Mouse (Mus musculus) midbrain, embryonic 16.5 days (tissue): Measurements from ENCODE around the gene Cdrt4. TPM values are rescaled to one million over a fixed set of nuclear protein-coding genes. Genes with fewer than 3 reads are reported as not detected.

ENCODE experiments used
- ATAC-seq: fragments of 200-750 bp; cut with Nextera tagmentation; 2 replicates; pipeline ENCODE4 v1.8.0; 2017; ENCODE audit warnings: moderate TSS enrichment
- H3K27ac ChIP-seq: fragments of 300-500 bp; sonication (generic); 2 replicates; pipeline ENCODE4 v1.5.1; 2014; ENCODE audit warnings: mild to moderate bottlenecking, low read length, mixed read lengths
- H3K27me3 ChIP-seq: fragments of 300-500 bp; sonication (generic); 2 replicates; pipeline ENCODE4 v1.6.1; 2014; ENCODE audit warnings: low read depth, low read length, mixed read lengths; ENCODE audit not compliant: control insufficient read depth, insufficient read depth
- H3K36me3 ChIP-seq: fragments of 300-500 bp; sonication (generic); 2 replicates; pipeline ENCODE4 v1.6.1; 2014; ENCODE audit warnings: mild to moderate bottlenecking, low read length, moderate library complexity, mixed read lengths; ENCODE audit not compliant: control insufficient read depth, insufficient read depth
- H3K4me1 ChIP-seq: fragments of 300-500 bp; sonication (generic); 2 replicates; pipeline ENCODE4 v1.6.1; 2014; ENCODE audit warnings: mild to moderate bottlenecking, low read length, mixed read lengths; ENCODE audit not compliant: control insufficient read depth, insufficient read depth
- H3K4me2 ChIP-seq: fragments of 300-500 bp; sonication (generic); 2 replicates; pipeline ENCODE4 v1.6.1; 2014; ENCODE audit warnings: mild to moderate bottlenecking, low read length, mixed read lengths
- H3K4me3 ChIP-seq: fragments of 300-500 bp; sonication (generic); 2 replicates; pipeline ENCODE4 v1.5.1; 2014; ENCODE audit warnings: low read depth, mild to moderate bottlenecking, low read length, moderate library complexity, mixed read lengths
- H3K9ac ChIP-seq: fragments of 300-500 bp; sonication (generic); 2 replicates; pipeline ENCODE4 v1.6.1; 2014; ENCODE audit warnings: low read depth, low read length, mixed read lengths
- H3K9me3 ChIP-seq: fragments of 300-500 bp; sonication (generic); replicated peaks from 2 replicates; pipeline ENCODE4 v1.6.1; 2014; ENCODE audit warnings: mild to moderate bottlenecking, low read length, mixed read lengths; ENCODE audit not compliant: control insufficient read depth, poor library complexity, severe bottlenecking
- WGBS: fragments of 180-500 bp; shearing (Covaris S2); extraction: QIAGEN DNeasy Blood & Tissue Kit; methylation state at CpG from one replicate; pipeline ENCODE4 v1.1.7; 2014; 5-methylcytosine and 5-hydroxymethylcytosine counted together
- polyA plus RNA-seq: library from polyadenylated mRNA; unstranded; fragments of >200 nt; fragmentation: Nextera tagmentation; extraction: Ambion mirVana; gene quantifications from 2 replicates; pipeline ENCODE4 v1.2.1, GENCODE M21; 2015

Cdrt4 gene
- polyA plus RNA-seq, 1 experiment from 2014 or later: not detected

GRCm38 (mm10) chr11:62984365-62984764, 33.4 kb downstream of the Cdrt4 start:
- H3K4me2 ChIP-seq: no peak overlapping the region
- ATAC-seq: no peak
- no peak overlapping the region for H3K4me3 ChIP-seq
- WGBS: 71% methylated on average over 3 of the region's 3 CpGs
- no peaks in the 10 kb centered on the region for H3K36me3 ChIP-seq
- H3K27ac ChIP-seq: no peak overlapping the region
- no peak overlapping the region for H3K9ac ChIP-seq
- no peaks in the 10 kb centered on the region for H3K4me1 ChIP-seq
- no peaks in the 10 kb centered on the region; the same call in 1 of the 2 replicates for H3K9me3 ChIP-seq
- no peaks in the 10 kb centered on the region; the same call in 1 of the 2 replicates for H3K27me3 ChIP-seq

GRCm38 (mm10) chr11:62985075-62985474, 34.1 kb downstream of the Cdrt4 start:
- Histone ChIP-seq H3K9me3 (no peaks in the 10 kb centered on the region; the same call in 1 of the 2 replicates), H3K4me1 (no peaks in the 10 kb centered on the region), H3K9ac (no peak overlapping the region), H3K36me3 (no peaks in the 10 kb centered on the region), H3K4me3 (no peak overlapping the region), H3K27me3 (no peaks in the 10 kb centered on the region; the same call in 1 of the 2 replicates), H3K27ac (no peak overlapping the region), H3K4me2 (no peak overlapping the region)
- 88% methylated on average over 3 of the region's 3 CpGs for WGBS
- no peak for ATAC-seq

GRCm38 (mm10) chr11:62986578-62986977, 35.6 kb downstream of the Cdrt4 start:
- no peak overlapping the region for H3K27ac ChIP-seq
- no peak overlapping the region for H3K9ac ChIP-seq
- WGBS: 59% methylated on average over 4 of the region's 4 CpGs

GRCm38 (mm10) chr11:62990150-62990685, 39.2 kb downstream of the Cdrt4 start:
- H3K4me2 ChIP-seq: no peak overlapping the region
- no peaks in the 10 kb centered on the region for H3K4me1 ChIP-seq
- H3K9me3 ChIP-seq: no peaks in the 10 kb centered on the region
- no peak for ATAC-seq
- no peaks in the 10 kb centered on the region; the same call in 1 of the 2 replicates for H3K27me3 ChIP-seq
- no peaks in the 10 kb centered on the region for H3K36me3 ChIP-seq
- no peak overlapping the region for H3K4me3 ChIP-seq
- H3K27ac ChIP-seq: no peak overlapping the region
- no peak overlapping the region for H3K9ac ChIP-seq
- 98% methylated on average over 3 of the region's 3 CpGs for WGBS

More at GRCm38 (mm10) chr11:62986578-62986977, 35.6 kb downstream of the Cdrt4 start:
- Histone ChIP-seq H3K4me2 (no peak overlapping the region), H3K4me1 (no peaks in the 10 kb centered on the region), H3K36me3 (no peaks in the 10 kb centered on the region), H3K27me3 (no peaks in the 10 kb centered on the region; the same call in 1 of the 2 replicates), H3K9me3 (no peaks in the 10 kb centered on the region), H3K4me3 (no peak overlapping the region)
- no peak for ATAC-seq

- H3K9ac ChIP-seq: no peak overlapping the region
- no peak for ATAC-seq
- H3K4me2 ChIP-seq: no peak overlapping the region
- no peaks in the 10 kb centered on the region for H3K4me1 ChIP-seq
- no peak overlapping the region for H3K27ac ChIP-seq
- no peaks in the 10 kb centered on the region for H3K36me3 ChIP-seq
- no peaks in the 10 kb centered on the region for H3K9me3 ChIP-seq
- H3K4me3 ChIP-seq: no peak overlapping the region
- 84% methylated on average over 5 of the region's 5 CpGs for WGBS
- H3K27me3 ChIP-seq: no peaks in the 10 kb centered on the region; the same call in 1 of the 2 replicates
These were observed 39.8 kb downstream of the Cdrt4 start for GRCm38 (mm10) chr11:62990811-62991210.

- Histone ChIP-seq H3K4me1 (peaks cover 3% of the 10 kb centered on the region; the same call in 1 of the 2 replicates), H3K27me3 (no peaks in the 10 kb centered on the region; the same call in 1 of the 2 replicates), H3K36me3 (no peaks in the 10 kb centered on the region), H3K9me3 (no peaks in the 10 kb centered on the region), H3K4me2 (no peak overlapping the region), H3K9ac (no peak overlapping the region), H3K27ac (no peak overlapping the region), H3K4me3 (no peak overlapping the region)
- WGBS: 92% methylated on average over 13 of the region's 13 CpGs
- no peak for ATAC-seq
These were observed 41.7 kb downstream of the Cdrt4 start for GRCm38 (mm10) chr11:62992545-62993242.

- H3K27me3 ChIP-seq: no peaks in the 10 kb centered on the region
- H3K4me2 ChIP-seq: no peak overlapping the region
- no peak for ATAC-seq
- no peak overlapping the region for H3K9ac ChIP-seq
- H3K9me3 ChIP-seq: no peaks in the 10 kb centered on the region
- no peaks in the 10 kb centered on the region for H3K36me3 ChIP-seq
- H3K4me1 ChIP-seq: peaks cover 4% of the 10 kb centered on the region; the same call in 1 of the 2 replicates
- WGBS: 84% methylated on average over 9 of the region's 9 CpGs
- H3K4me3 ChIP-seq: no peak overlapping the region
- H3K27ac ChIP-seq: no peak overlapping the region
These were observed 44.2 kb downstream of the Cdrt4 start for GRCm38 (mm10) chr11:62995066-62995754.

- no peak overlapping the region for H3K9ac ChIP-seq
- peaks cover 4% of the 10 kb centered on the region; the same call in 1 of the 2 replicates for H3K4me1 ChIP-seq
- no peaks in the 10 kb centered on the region for H3K36me3 ChIP-seq
- no peaks in the 10 kb centered on the region for H3K9me3 ChIP-seq
- H3K27me3 ChIP-seq: no peaks in the 10 kb centered on the region
- no peak overlapping the region for H3K4me3 ChIP-seq
- H3K27ac ChIP-seq: no peak overlapping the region
- H3K4me2 ChIP-seq: no peak overlapping the region
- WGBS: 73% methylated on average over 5 of the region's 5 CpGs
- ATAC-seq: no peak
These were observed 44.9 kb downstream of the Cdrt4 start for GRCm38 (mm10) chr11:62995755-62996521.
